8 mouse cellular contexts compared by ENCODE assay signal in genomic region chr13:69460635-69461465, GRCm38 (mm10).
DNase-seq lines count a peak whose midpoint lies in the region; ATAC-seq and TF ChIP-seq lines count a peak whose summit lies in the region.

No protein-coding gene starts in this region.

- H3K4me2 ChIP-seq in heart, embryonic 12.5 days: peak overlapping the region; percentile 13; the same call in 1 of the 2 replicates
- peak overlapping the region; percentile 43 for H3K4me2 ChIP-seq in lung, embryonic 14.5 days

- no peak overlapping the region for H3K9ac ChIP-seq in heart, embryonic 12.5 days
- H3K9ac ChIP-seq in lung, embryonic 14.5 days: no peak overlapping the region

- intact Hi-C loops in heart, postnatal 25 days (cut with DNase I): loop anchor here (2.0 kb wide), 1 partner anchor 458 kb away; no protein-coding TSS in a partner anchor
- intact Hi-C loops in heart, postnatal 10 days (cut with DNase I): loop anchor here (2.0 kb wide), 1 partner anchor 458 kb away; no protein-coding TSS in a partner anchor

- H3K27me3 ChIP-seq in heart, embryonic 12.5 days (replicated peaks): no peaks in the 10 kb centered on the region
- no peaks in the 10 kb centered on the region for H3K27me3 ChIP-seq in lung, embryonic 14.5 days (ENCODE audit: insufficient read depth, low read length)

- no peaks in the 10 kb centered on the region for H3K36me3 ChIP-seq in heart, embryonic 12.5 days
- no peaks in the 10 kb centered on the region for H3K36me3 ChIP-seq in lung, embryonic 14.5 days (ENCODE audit: insufficient read depth)

- WGBS in heart, embryonic 12.5 days: 44% methylated on average over 17 of the region's 17 CpGs
- WGBS in lung, embryonic 14.5 days: 27% methylated on average over 17 of the region's 17 CpGs

- H3K27ac ChIP-seq in heart, embryonic 12.5 days (ENCODE audit: poor library complexity, severe bottlenecking): no peak overlapping the region
- H3K27ac ChIP-seq in lung, embryonic 14.5 days (ENCODE audit: low read depth): peak overlapping the region; percentile 44

- H3K9me3 ChIP-seq in heart, embryonic 12.5 days (replicated peaks): no peaks in the 10 kb centered on the region
- no peaks in the 10 kb centered on the region for H3K9me3 ChIP-seq in lung, embryonic 14.5 days (ENCODE audit: low read depth, low read length)

- no peaks in the 10 kb centered on the region for H3K4me1 ChIP-seq in heart, embryonic 12.5 days (replicated peaks)
- H3K4me1 ChIP-seq in lung, embryonic 14.5 days (ENCODE audit: insufficient read depth): 0 out of 2 replicates have a peak, but pooled peaks cover 3% of the 10 kb centered on the region

- ATAC-seq in heart, embryonic 12.5 days (ENCODE audit: insufficient number of reproducible peaks, low FRiP score): no peak; the same call in 1 of the 2 replicates
- peak; percentile 50 for ATAC-seq in lung, embryonic 14.5 days (ENCODE audit: insufficient read depth)

- no peak overlapping the region for H3K4me3 ChIP-seq in heart, embryonic 12.5 days
- H3K4me3 ChIP-seq in lung, embryonic 14.5 days (ENCODE audit: low read depth, low read length): no peak overlapping the region

- no peak for DNase-seq in heart, postnatal 25 days (ENCODE audit: low spot score)
- DNase-seq in brain, adult 2 months (ENCODE audit: low read depth, low spot score): peak; percentile 76
- peak; percentile 46 to 65 for DNase-seq in heart, postnatal 10 days
- DNase-seq in kidney, postnatal 36 days: peak; percentile 46 to 75
- DNase-seq in lung, embryonic 14.5 days: peak; percentile 91
- DNase-seq in retina, embryonic 14.5 days (ENCODE audit: low spot score): peak; percentile 70
- DNase-seq in urinary bladder, postnatal 4 days (ENCODE audit: low spot score in 2 of 2): no peak

- peak; percentile 79 for TF ChIP-seq CTCF in lung, embryonic 14.5 days (IDR thresholded peaks at IDR 0.05; ENCODE audit: low read depth)

Comparison
In these comparisons a context has a peak if more than half of its experiments do, and no peak if none do; other contexts are left out.
1. DNase-seq: peak in brain, adult 2 months (single experiment), heart, postnatal 10 days (2 of 2), kidney, postnatal 36 days (2 of 2), lung, embryonic 14.5 days (single experiment) and retina, embryonic 14.5 days (single experiment); none in heart, postnatal 25 days (single experiment) and urinary bladder, postnatal 4 days (0 of 2).